Mouse (Mus musculus): ENCODE measurements at regions not wholly inside any gene's neighbourhood (a gene's known extent, or its start where the extent isn't known, plus 50 kb on each side); places are given as distances from the start of the nearest gene placed in this dataset.

DNA sequence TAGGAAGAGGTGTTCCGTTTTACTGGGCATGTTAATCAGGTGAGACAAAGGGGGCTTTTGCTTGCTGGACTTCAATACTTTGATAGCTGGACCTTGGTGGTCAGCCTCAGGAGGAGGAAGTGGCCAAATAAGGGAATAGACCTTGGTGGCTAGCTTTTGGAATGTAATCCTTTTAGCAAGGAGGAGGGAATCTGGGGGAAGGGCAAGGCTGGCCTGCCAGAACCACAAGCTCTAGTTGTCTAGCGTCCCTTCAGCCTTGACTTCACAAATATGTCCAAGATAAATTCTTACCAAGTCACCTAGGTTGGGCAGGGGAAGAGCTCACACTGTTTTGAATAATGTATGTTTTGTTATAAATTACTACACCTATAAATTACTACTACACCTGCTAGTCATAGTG is 110.4 kb downstream of the Katnal1 start:
- no peak for TF ChIP-seq POLR2A (IDR thresholded peaks at IDR 0.05; ENCODE audit: control insufficient read depth, extremely low read depth, insufficient read depth, low read length, poor library complexity)
- no peak for TF ChIP-seq CTCF (IDR thresholded peaks at IDR 0.05; ENCODE audit: borderline replicate concordance, control insufficient read depth, extremely low read depth, insufficient read depth, low read length, poor library complexity)

All from thymus, adult 2 months (tissue).